Mouse (Mus musculus) CH12.LX (cell line): ENCODE data around the gene Entpd7. TPM values are rescaled to one million over a fixed set of nuclear protein-coding genes. Genes with fewer than 3 reads are reported as not detected.

Experiments used
- DNase-seq: peaks from one replicate; pipeline ENCODE4 v3.0.0-alpha.2; 2013; ENCODE audit errors: extremely low read depth
- H3K27ac ChIP-seq: 2 replicates; pipeline ENCODE4 v1.5.1; 2012; ENCODE audit warnings: low read depth, mild to moderate bottlenecking, control low read depth, moderate library complexity; ENCODE audit not compliant: insufficient read depth
- H3K27me3 ChIP-seq: replicated peaks from 2 replicates; pipeline ENCODE3; 2012; ENCODE audit warnings: inconsistent platforms
- H3K36me3 ChIP-seq, 2 experiments: replicated peaks in 1 of 2; 2 replicates each; pipeline versions ENCODE3 to v1.6.1; 2012; ENCODE audit warnings: inconsistent platforms in 1 of 2, low read length in 1 of 2, mild to moderate bottlenecking in 1 of 2, mixed read lengths in 1 of 2, moderate library complexity in 1 of 2; ENCODE audit not compliant: control insufficient read depth in 1 of 2, insufficient read depth in 1 of 2
- H3K4me1 ChIP-seq, 2 experiments: 2 replicates each; pipeline ENCODE4 v1.6.1; 2012; ENCODE audit warnings: inconsistent platforms in 1 of 2, moderate library complexity in 1 of 2; ENCODE audit not compliant: insufficient read depth in 2 of 2, control insufficient read depth in 1 of 2
- H3K4me2 ChIP-seq: 2 replicates; pipeline ENCODE4 v1.6.1; 2012; ENCODE audit warnings: low read depth, mild to moderate bottlenecking, control low read depth; ENCODE audit not compliant: poor library complexity, insufficient read depth, severe bottlenecking
- H3K4me3 ChIP-seq, 3 experiments: fragments of 150-350 bp in 1 of 3; sonication (generic) in 1 of 3; replicated peaks in 1 of 3; 2 replicates each; pipeline versions ENCODE3 to v1.5.1; 2011 to 2012; ENCODE audit warnings: low read depth in 2 of 3, low read length in 2 of 3, mild to moderate bottlenecking in 2 of 3, moderate library complexity in 2 of 3, control low read depth in 1 of 3, improper control_type of control experiment in 1 of 3, inconsistent platforms in 1 of 3, mixed read lengths in 1 of 3; ENCODE audit not compliant: poor library complexity in 1 of 3
- H3K79me2 ChIP-seq: replicated peaks from 2 replicates; pipeline ENCODE4 v1.6.1; 2012; ENCODE audit warnings: mild to moderate bottlenecking, moderate library complexity; ENCODE audit not compliant: control insufficient read depth, poor library complexity, insufficient read depth, severe bottlenecking; ENCODE audit errors: extremely low read depth
- H3K9ac ChIP-seq: 2 replicates; pipeline ENCODE4 v1.6.1; 2012; ENCODE audit warnings: low read depth, mild to moderate bottlenecking, control low read depth, moderate library complexity; ENCODE audit not compliant: insufficient read depth
- H3K9me3 ChIP-seq: replicated peaks from 2 replicates; pipeline ENCODE3; 2012; ENCODE audit warnings: low read length, inconsistent platforms, mixed read lengths
- CHD1 ChIP-seq: IDR thresholded peaks from 2 replicates; pipeline ENCODE4 v1.6.1; 2012; ENCODE audit warnings: low read depth, low read length, improper control_type of control experiment, inconsistent platforms
- CTCF ChIP-seq, 2 experiments: IDR thresholded peaks in 1 of 2; conservative IDR thresholded peaks in 1 of 2; 2 replicates each; pipeline ENCODE4 v1.5.1; 2011 to 2012; ENCODE audit warnings: low read depth in 2 of 2, low read length in 2 of 2, improper control_type of control experiment in 1 of 2, inconsistent platforms in 1 of 2, mild to moderate bottlenecking in 1 of 2, moderate library complexity in 1 of 2
- KAT2A ChIP-seq: IDR thresholded peaks from 2 replicates; pipeline ENCODE4 v1.6.1; 2012; ENCODE audit warnings: low read length, improper control_type of control experiment, inconsistent platforms; ENCODE audit not compliant: insufficient replicate concordance
- MYC ChIP-seq: IDR thresholded peaks from 2 replicates; pipeline ENCODE4 v1.6.1; 2011; ENCODE audit warnings: low read depth, mild to moderate bottlenecking, improper control_type of control experiment, low read length
- SIN3A ChIP-seq: IDR thresholded peaks from 2 replicates; pipeline ENCODE4 v1.6.1; 2012; ENCODE audit warnings: low read length, improper control_type of control experiment, inconsistent platforms
- TCF12 ChIP-seq: IDR thresholded peaks from 2 replicates; pipeline ENCODE4 v1.6.1; 2014; ENCODE audit warnings: low read depth, mild to moderate bottlenecking, inconsistent platforms, low read length, improper control_type of control experiment
- USF2 ChIP-seq: conservative IDR thresholded peaks from 2 replicates; pipeline ENCODE4 v1.6.1; 2011; ENCODE audit warnings: low read depth, low read length, improper control_type of control experiment
- ZC3H11A ChIP-seq: IDR thresholded peaks from 2 replicates; pipeline ENCODE4 v1.6.1; 2012; ENCODE audit warnings: low read depth, mild to moderate bottlenecking, inconsistent platforms, low read length, improper control_type of control experiment
- dilution Hi-C: fragments of 300-500 bp; cut with MboI; formaldehyde crosslinking; loops from 2 replicates; pipeline ENCODE4 v1.14.3; 2020; ENCODE audit warnings: low sequenced_read_pairs; ENCODE audit not compliant: extremely low pct_unique_long_range_greater_than_20kb, extremely low pct_ligation_motif_present
- in situ Hi-C: fragments of 300-500 bp; cut with MboI; formaldehyde crosslinking; loops from 3 replicates; pipeline ENCODE4 v1.14.3; 2019; ENCODE audit warnings: low sequenced_read_pairs, low pct_ligation_motif_present, low pct_unique_long_range_greater_than_20kb, mixed read lengths
- polyA plus RNA-seq: library from polyadenylated mRNA; unstranded; fragments of >175 nt; gene quantifications from 2 replicates; pipeline ENCODE4 v1.2.1, GENCODE M21; 2012; ENCODE audit warnings: low read depth; ENCODE audit not compliant: insufficient read length
- total RNA-seq, 2 experiments: library from RNA; depleted of rRNA; stranded (reverse); fragments of 300-350 nt in 1 of 2; fragments of >200 nt in 1 of 2; gene quantifications; 2 replicates each; pipeline ENCODE4 v1.2.3; 2012 to 2014

Entpd7 gene
- total and polyA plus RNA-seq, 3 experiments: 2.7 to 6.0 (median 4.0) TPM

DNA sequence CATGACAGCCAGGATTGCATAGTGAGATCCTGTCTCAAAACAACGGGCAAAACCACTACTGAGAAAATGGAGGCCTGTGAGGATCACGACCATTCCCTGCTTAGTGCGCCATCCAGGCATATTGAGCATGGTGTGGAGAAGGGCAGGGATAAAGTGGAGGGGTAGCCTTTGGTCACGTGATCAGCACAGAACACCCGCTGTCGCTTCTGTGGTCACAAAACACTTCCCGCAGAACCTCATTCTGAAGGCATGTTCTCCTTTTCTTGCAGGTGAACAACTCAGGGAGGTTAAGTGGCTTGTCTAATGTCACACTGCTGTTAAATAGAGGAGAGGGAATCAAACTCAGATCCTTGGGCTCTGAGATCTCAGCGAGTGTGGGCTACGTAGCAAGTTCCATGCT, 44.0 kb upstream of the Entpd7 start:
- H3K9me3 ChIP-seq: no peaks in the 10 kb centered on the region
- peaks cover 3 to 12% of the 10 kb centered on the region in 2 experiments; a peak in 3 of 4 replicates for H3K4me1 ChIP-seq
- H3K4me2 ChIP-seq: no peak overlapping the region
- DNase-seq: no peak
- no peak overlapping the region for H3K4me3 ChIP-seq
- no peak overlapping the region for H3K9ac ChIP-seq
- H3K79me2 ChIP-seq: no peaks in the 10 kb centered on the region
- in situ Hi-C loops (no loop called here), dilution Hi-C loops (no loop called here)
- no peaks in the 10 kb centered on the region for H3K27me3 ChIP-seq
- no peak overlapping the region for H3K27ac ChIP-seq
- TF ChIP-seq USF2 (peak; percentile 14; the same call in 1 of the 2 replicates), ZC3H11A (no peak)
- H3K36me3 ChIP-seq: no peaks in the 10 kb centered on the region

DNA sequence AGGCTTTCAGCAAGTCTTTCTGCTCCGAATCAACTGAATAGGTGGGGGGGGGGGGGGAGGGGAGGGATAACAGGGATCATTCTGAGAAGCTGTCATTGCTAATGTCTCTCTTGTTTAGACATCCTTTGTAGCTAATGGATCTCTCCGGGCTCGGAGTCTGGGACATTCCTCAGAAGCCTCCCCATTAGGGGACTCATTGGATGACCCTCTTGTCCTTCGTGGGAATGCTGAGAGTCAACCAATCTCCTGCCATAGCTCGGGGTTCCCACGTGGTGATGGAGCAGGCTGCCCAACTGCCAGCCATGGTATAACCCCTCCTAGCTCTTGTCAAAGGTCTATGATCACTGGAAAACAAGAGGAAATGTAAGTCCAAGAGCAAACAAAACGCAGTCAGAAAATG, 42.6 kb upstream of the Entpd7 start:
- TF ChIP-seq CHD1: no peak
- no peak for TF ChIP-seq MYC
- TF ChIP-seq KAT2A: no peak
- no peak for TF ChIP-seq TCF12
- no peak for TF ChIP-seq SIN3A
- TF ChIP-seq, all 38 proteins: peak for 0
- Histone ChIP-seq H3K4me2 (no peak overlapping the region), H3K4me3 (no peak overlapping the region), H3K36me3 (no peaks in the 10 kb centered on the region), H3K79me2 (no peaks in the 10 kb centered on the region), H3K4me1 (peaks cover 0 to 6% of the 10 kb centered on the region in 2 experiments; a peak in 2 of 4 replicates), H3K9ac (no peak overlapping the region), H3K9me3 (no peaks in the 10 kb centered on the region), H3K27me3 (no peaks in the 10 kb centered on the region), H3K27ac (no peak overlapping the region)
- in situ Hi-C loops: no loop called here
- DNase-seq: no peak
- dilution Hi-C loops: no loop called here

DNA sequence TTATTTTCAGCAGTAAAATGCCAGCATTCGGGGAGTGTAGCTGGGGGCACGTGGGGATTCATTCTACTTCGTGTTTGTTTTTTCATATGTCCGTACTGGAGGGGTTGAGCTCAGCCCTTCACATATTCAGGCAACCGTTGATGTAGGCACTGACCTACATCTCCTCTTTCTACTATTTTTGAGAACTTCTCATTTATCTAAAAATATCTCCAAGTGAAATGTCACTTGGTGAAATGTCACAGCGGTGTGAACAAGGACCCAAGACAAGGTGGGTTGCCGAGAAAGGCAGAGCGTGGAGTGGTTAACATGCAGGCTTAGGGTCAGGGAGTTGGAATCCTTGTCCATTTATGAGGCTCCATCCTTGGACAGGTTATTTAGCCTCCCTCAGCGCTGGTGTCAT, 42.2 kb upstream of the Entpd7 start:
- no peaks in the 10 kb centered on the region for H3K36me3 ChIP-seq
- no peak overlapping the region for H3K9ac ChIP-seq
- TF ChIP-seq MYC: no peak
- no peak for TF ChIP-seq CTCF (conservative IDR thresholded peaks at IDR 0.05 in 1 of 2, IDR thresholded peaks at IDR 0.05 in 1 of 2; ENCODE audit: low read depth in 2 of 2, low read length in 2 of 2)
- no peak overlapping the region for H3K4me2 ChIP-seq
- in situ Hi-C loops: no loop called here
- dilution Hi-C loops: no loop called here
- DNase-seq: no peak
- H3K27me3 ChIP-seq: no peaks in the 10 kb centered on the region
- no peak overlapping the region for H3K4me3 ChIP-seq
- H3K4me1 ChIP-seq: peaks cover 0 to 6% of the 10 kb centered on the region in 2 experiments; a peak in 2 of 4 replicates
- no peaks in the 10 kb centered on the region for H3K9me3 ChIP-seq
- H3K27ac ChIP-seq: no peak overlapping the region
- H3K79me2 ChIP-seq: no peaks in the 10 kb centered on the region
